Mouse (Mus musculus) limb, embryonic 13.5 days (tissue): ENCODE data around the gene Arhgap32. TPM values are rescaled to one million over a fixed set of nuclear protein-coding genes. Genes with fewer than 3 reads are reported as not detected.

Experiments used
- ATAC-seq: fragments of 200-750 bp; cut with Nextera tagmentation; 2 replicates; pipeline ENCODE4 v1.8.0; 2017; ENCODE audit warnings: low read depth, moderate number of reproducible peaks, moderate TSS enrichment; ENCODE audit not compliant: low FRiP score
- H3K27ac ChIP-seq: fragments of 300-500 bp; sonication (generic); 2 replicates; pipeline ENCODE4 v1.5.1; 2015; ENCODE audit warnings: inconsistent platforms, mild to moderate bottlenecking, moderate library complexity
- H3K27me3 ChIP-seq: fragments of 300-500 bp; sonication (generic); 2 replicates; pipeline ENCODE4 v1.6.1; 2015; ENCODE audit warnings: mild to moderate bottlenecking, inconsistent platforms
- H3K36me3 ChIP-seq: fragments of 300-500 bp; sonication (generic); 2 replicates; pipeline ENCODE4 v1.6.1; 2015; ENCODE audit warnings: inconsistent platforms, mild to moderate bottlenecking, moderate library complexity
- H3K4me1 ChIP-seq: fragments of 300-500 bp; sonication (generic); 2 replicates; pipeline ENCODE4 v1.6.1; 2015; ENCODE audit warnings: inconsistent platforms
- H3K4me2 ChIP-seq: fragments of 300-500 bp; sonication (generic); replicated peaks from 2 replicates; pipeline ENCODE4 v1.6.1; 2015; ENCODE audit warnings: inconsistent platforms, mild to moderate bottlenecking, moderate library complexity
- H3K4me3 ChIP-seq: fragments of 300-500 bp; sonication (generic); 2 replicates; pipeline ENCODE4 v1.5.1; 2015; ENCODE audit warnings: moderate library complexity, mild to moderate bottlenecking, inconsistent platforms
- H3K9ac ChIP-seq: fragments of 300-500 bp; sonication (generic); 2 replicates; pipeline ENCODE4 v1.6.1; 2015; ENCODE audit warnings: mild to moderate bottlenecking, inconsistent platforms
- H3K9me3 ChIP-seq: fragments of 300-500 bp; sonication (generic); 2 replicates; pipeline ENCODE4 v1.6.1; 2016; ENCODE audit warnings: inconsistent platforms
- WGBS: fragments of 180-500 bp; shearing (Covaris S2); methylation state at CpG from one replicate; pipeline ENCODE4 v1.1.7; 2015; 5-methylcytosine and 5-hydroxymethylcytosine counted together
- polyA plus RNA-seq: library from polyadenylated mRNA; unstranded; fragments of >200 nt; fragmentation: Nextera tagmentation; extraction: Ambion mirVana; gene quantifications from 2 replicates; pipeline ENCODE4 v1.2.1, GENCODE M21; 2015

The Arhgap32 gene
- polyA plus RNA-seq, 1 experiment from 2014 or later = 6.6 TPM

- 79% methylated on average over 5 of the region's 5 CpGs for WGBS
- Histone ChIP-seq H3K4me2 (no peak overlapping the region), H3K27ac (no peak overlapping the region), H3K4me3 (no peak overlapping the region), H3K9me3 (no peaks in the 10 kb centered on the region), H3K9ac (no peak overlapping the region), H3K27me3 (no peaks in the 10 kb centered on the region), H3K36me3 (no peaks in the 10 kb centered on the region), H3K4me1 (peaks cover 7% of the 10 kb centered on the region)
- ATAC-seq = no peak
Observed at GRCm38 (mm10) chr9:32139641-32140040, 23.7 kb downstream of the Arhgap32 start.

GRCm38 (mm10) chr9:32142834-32143233, 26.9 kb downstream of the Arhgap32 start:
- Histone ChIP-seq H3K27me3 (no peaks in the 10 kb centered on the region), H3K27ac (no peak overlapping the region), H3K36me3 (no peaks in the 10 kb centered on the region), H3K4me1 (peaks cover 15% of the 10 kb centered on the region), H3K4me3 (no peak overlapping the region), H3K9ac (no peak overlapping the region), H3K4me2 (no peak overlapping the region), H3K9me3 (no peaks in the 10 kb centered on the region)
- no peak for ATAC-seq
- WGBS = 36% methylated on average over 3 of the region's 3 CpGs

DNA sequence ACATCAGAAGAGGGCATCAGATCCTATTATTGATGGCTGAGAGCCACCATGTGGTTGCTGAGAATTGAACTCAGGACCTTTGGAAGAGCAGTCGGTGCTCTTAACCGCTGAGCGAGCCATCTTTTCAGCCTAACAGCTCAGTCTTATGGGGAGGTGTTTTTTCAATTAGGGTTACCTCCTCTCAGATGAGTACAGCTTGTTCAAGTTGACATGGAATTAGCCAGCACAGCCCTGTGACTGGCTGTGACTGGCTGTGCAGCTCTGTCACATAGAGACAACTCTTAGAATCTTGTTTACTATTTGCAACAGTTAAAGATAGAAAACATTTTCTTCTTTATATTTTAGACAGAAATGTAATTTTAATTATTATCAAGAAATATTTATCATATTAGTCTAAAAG, 27.5 kb downstream of the Arhgap32 start:
- 81% methylated on average over 3 of the region's 3 CpGs for WGBS
- no peak overlapping the region for H3K9ac ChIP-seq
- no peak overlapping the region for H3K4me2 ChIP-seq
- H3K27me3 ChIP-seq = no peaks in the 10 kb centered on the region
- no peak overlapping the region for H3K27ac ChIP-seq
- H3K4me3 ChIP-seq = no peak overlapping the region
- no peaks in the 10 kb centered on the region for H3K36me3 ChIP-seq
- ATAC-seq = no peak
- no peaks in the 10 kb centered on the region for H3K9me3 ChIP-seq
- peaks cover 15% of the 10 kb centered on the region for H3K4me1 ChIP-seq

DNA sequence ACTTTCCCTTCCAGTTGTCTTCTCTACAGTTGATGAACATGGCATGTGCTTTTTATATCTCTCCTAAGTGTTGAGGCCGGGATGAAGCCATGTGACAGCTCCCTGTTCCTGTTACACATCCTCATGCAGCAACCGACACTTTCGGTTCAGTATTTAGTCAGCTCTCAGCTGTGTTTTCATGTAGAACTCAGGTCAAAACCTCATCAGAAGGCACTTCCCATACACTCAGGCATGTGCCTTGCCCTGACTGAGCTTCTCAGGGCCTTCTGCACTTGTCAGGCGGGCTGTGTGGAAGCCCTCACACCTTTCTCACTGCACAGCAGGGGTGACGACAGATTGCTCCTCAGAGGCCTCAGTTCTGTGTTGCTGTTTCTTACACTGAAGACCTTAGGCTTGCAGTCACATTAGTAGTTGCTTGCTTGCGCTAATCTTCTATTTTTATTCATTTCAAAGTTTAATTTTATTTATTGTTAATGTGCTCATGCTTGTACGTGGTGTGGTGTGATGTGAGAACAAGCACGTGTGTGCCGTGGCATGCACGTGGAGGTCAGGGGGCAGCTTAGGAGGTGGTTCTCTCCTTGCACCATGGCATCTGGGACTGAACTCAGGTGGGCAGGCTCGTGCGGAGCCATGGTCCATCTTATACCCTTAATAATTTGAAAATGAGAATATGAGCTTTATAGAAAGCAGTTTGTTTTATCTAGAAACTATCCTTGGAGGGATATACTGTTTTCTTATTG, 30.5 kb downstream of the Arhgap32 start:
- Histone ChIP-seq H3K27me3 (no peaks in the 10 kb centered on the region), H3K4me1 (peaks cover 15% of the 10 kb centered on the region), H3K36me3 (no peaks in the 10 kb centered on the region), H3K9ac (no peak overlapping the region), H3K4me2 (no peak overlapping the region), H3K27ac (no peak overlapping the region), H3K4me3 (no peak overlapping the region), H3K9me3 (no peaks in the 10 kb centered on the region)
- WGBS = 58% methylated on average over 12 of the region's 12 CpGs
- no peak for ATAC-seq

DNA sequence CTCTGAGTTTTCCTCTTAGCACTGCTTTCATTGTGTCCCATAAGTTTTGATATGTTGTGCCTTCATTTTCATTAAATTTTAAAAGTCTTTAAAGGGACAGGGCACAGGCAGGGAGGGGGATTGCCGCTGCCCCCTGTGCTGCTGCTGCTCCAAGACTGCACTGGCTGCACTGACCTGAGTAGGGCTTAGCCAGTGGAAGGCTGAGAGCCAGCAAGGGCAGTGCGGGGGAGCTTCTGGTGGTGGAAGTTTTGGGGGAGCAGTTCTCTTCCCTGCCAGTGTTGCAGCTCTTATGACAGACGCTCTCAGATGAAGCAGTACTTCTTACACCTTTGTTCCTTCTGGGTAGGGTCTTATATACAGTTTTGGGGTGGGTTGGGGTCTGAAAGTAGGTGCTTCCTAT, 33.3 kb downstream of the Arhgap32 start:
- no peak overlapping the region for H3K4me3 ChIP-seq

GRCm38 (mm10) chr9:32149836-32150642, 34.1 kb downstream of the Arhgap32 start:
- Histone ChIP-seq H3K9me3 (no peaks in the 10 kb centered on the region), H3K4me3 (no peak overlapping the region), H3K4me1 (peaks cover 8% of the 10 kb centered on the region; the same call in 1 of the 2 replicates), H3K27me3 (no peaks in the 10 kb centered on the region), H3K4me2 (no peak overlapping the region), H3K9ac (no peak overlapping the region), H3K36me3 (no peaks in the 10 kb centered on the region), H3K27ac (no peak overlapping the region)
- 87% methylated on average over 11 of the region's 11 CpGs for WGBS
- ATAC-seq = no peak

More for the DNA sequence above, 33.3 kb downstream of the Arhgap32 start:
- H3K27ac ChIP-seq = no peak overlapping the region
- no peaks in the 10 kb centered on the region for H3K36me3 ChIP-seq
- H3K4me2 ChIP-seq = no peak overlapping the region
- H3K4me1 ChIP-seq = peaks cover 8% of the 10 kb centered on the region; the same call in 1 of the 2 replicates
- H3K9ac ChIP-seq = no peak overlapping the region
- WGBS = 81% methylated on average over 3 of the region's 3 CpGs
- no peaks in the 10 kb centered on the region for H3K9me3 ChIP-seq
- ATAC-seq = no peak
- H3K27me3 ChIP-seq = no peaks in the 10 kb centered on the region

DNA sequence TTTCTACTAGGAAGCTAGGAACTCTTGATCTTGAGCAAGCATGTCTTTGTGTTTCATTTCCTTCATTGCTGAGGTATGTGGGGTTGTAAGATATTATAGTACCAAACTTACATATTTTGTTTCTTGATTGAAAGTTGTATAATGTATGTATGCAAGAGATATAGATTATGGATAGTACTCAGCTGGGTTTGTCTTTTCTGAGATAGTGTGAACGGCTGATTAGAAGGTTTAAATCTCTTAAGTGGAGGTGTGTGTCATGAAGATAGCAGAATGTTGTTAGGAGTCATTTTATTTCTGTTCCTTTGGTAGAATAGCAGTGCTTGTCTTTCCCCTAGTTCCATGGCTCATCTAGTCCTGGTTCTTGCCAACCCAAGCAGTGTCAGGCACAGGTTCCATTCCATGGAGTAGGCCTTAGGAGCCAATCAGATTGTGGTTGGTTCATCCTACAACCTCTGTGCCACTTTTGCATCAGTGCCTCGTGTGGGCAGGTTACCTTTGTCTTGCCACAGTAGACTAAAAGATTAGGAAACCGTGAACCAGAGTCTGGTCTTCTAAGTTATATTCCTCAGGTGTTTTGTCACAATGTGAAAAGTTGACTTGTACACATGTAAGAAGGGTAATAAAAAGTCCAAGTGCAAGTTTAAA, 38.9 kb downstream of the Arhgap32 start:
- Histone ChIP-seq H3K9ac (no peak overlapping the region), H3K4me2 (no peak overlapping the region), H3K36me3 (no peaks in the 10 kb centered on the region), H3K4me1 (no peaks in the 10 kb centered on the region), H3K27ac (no peak overlapping the region), H3K4me3 (no peak overlapping the region), H3K9me3 (no peaks in the 10 kb centered on the region), H3K27me3 (no peaks in the 10 kb centered on the region)
- ATAC-seq = no peak
- 89% methylated on average over 3 of the region's 3 CpGs for WGBS

DNA sequence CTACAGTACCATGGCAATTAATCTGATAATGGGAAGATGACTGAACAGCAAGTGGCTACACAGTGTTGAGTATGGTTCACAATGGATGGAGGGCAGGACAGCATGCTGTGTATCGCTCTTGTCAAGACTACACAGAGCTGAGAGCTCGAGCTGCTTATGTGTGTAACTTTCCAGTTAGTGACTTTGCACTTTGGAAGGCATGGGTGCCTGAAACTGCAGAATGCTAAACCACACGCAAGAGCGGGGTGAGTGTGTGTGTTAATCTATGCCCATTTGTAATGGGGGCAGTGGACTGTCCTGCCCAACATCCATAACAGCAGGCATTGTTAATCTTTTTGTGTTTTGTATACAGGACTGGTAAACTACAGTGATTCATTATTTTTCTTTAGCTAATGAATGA, 40.8 kb downstream of the Arhgap32 start:
- Histone ChIP-seq H3K4me3 (no peak overlapping the region), H3K4me1 (no peaks in the 10 kb centered on the region), H3K9ac (no peak overlapping the region), H3K27me3 (no peaks in the 10 kb centered on the region), H3K9me3 (no peaks in the 10 kb centered on the region), H3K4me2 (no peak overlapping the region), H3K27ac (no peak overlapping the region), H3K36me3 (no peaks in the 10 kb centered on the region)
- ATAC-seq = no peak
- 91% methylated on average over 4 of the region's 4 CpGs for WGBS

DNA sequence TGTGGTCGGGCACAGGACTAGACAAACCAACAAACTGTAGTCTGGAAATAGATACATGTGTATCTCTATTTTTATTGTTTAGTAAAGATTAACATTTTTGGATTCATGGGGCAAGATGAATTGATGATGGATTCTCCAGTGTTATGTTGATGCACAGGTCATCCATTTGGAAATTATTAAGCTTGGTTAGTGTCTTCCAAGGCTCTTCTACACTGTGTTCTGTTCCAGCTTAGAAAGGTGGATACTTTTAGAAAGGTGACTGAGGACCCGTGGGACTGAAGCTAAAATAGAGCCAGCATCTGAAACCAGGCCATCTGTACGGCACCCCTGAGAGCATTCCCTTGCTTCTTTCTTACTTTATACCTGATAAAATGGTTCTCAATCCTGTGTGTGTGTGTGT, 41.3 kb downstream of the Arhgap32 start:
- Histone ChIP-seq H3K36me3 (no peaks in the 10 kb centered on the region), H3K27me3 (no peaks in the 10 kb centered on the region), H3K4me1 (no peaks in the 10 kb centered on the region), H3K27ac (no peak overlapping the region), H3K4me2 (no peak overlapping the region), H3K4me3 (no peak overlapping the region), H3K9me3 (no peaks in the 10 kb centered on the region), H3K9ac (no peak overlapping the region)
- ATAC-seq = no peak
- 64% methylated on average over 3 of the region's 3 CpGs for WGBS

DNA sequence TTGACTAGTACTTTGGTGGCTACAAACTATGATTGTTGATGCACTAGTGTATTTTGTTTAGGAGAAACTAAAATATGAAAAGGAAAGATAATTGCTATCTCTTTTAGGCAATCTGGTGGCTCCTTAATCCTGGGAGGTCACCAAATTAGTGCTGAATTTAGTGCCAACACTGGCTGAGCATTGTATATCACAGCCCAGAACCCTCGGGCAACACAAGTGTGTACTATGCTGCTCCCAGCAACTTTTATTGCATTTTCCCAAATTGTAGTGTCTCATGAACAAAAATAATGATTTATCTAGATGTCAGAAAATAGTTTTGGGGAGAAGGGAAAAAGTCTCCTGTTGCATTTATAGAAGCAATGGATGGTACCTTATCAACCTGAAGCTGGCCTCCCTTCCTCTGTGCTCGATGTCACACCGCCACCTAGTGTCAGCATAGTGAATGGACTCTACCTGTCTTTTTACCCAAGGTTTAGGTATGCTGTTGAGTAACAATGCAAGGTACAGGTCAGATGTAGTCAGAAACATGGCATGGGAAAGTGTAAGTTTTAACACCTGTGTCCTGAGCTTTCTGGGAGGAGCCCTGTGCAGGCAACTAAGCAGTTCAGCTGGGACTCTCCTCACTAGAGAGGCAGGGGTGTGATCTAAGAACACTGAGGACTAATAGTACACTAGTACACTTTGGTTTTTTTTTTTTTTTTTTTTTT, 43.1 kb downstream of the Arhgap32 start:
- WGBS = 23% methylated on average over 3 of the region's 3 CpGs
- no peaks in the 10 kb centered on the region for H3K9me3 ChIP-seq
- no peaks in the 10 kb centered on the region for H3K27me3 ChIP-seq
- no peak overlapping the region for H3K27ac ChIP-seq
- H3K4me2 ChIP-seq = no peak overlapping the region
- no peaks in the 10 kb centered on the region for H3K4me1 ChIP-seq
- no peak overlapping the region for H3K4me3 ChIP-seq
- no peak overlapping the region for H3K9ac ChIP-seq
- no peaks in the 10 kb centered on the region for H3K36me3 ChIP-seq
- peak; percentile 59; the same call in 1 of the 2 replicates for ATAC-seq

GRCm38 (mm10) chr9:32159724-32160123, 43.8 kb downstream of the Arhgap32 start:
- no peaks in the 10 kb centered on the region for H3K9me3 ChIP-seq
- H3K27ac ChIP-seq = no peak overlapping the region
- H3K9ac ChIP-seq = no peak overlapping the region
- H3K4me1 ChIP-seq = no peaks in the 10 kb centered on the region
- WGBS = 77% methylated on average over 3 of the region's 3 CpGs
- no peaks in the 10 kb centered on the region for H3K27me3 ChIP-seq
- H3K4me2 ChIP-seq = no peak overlapping the region
- no peak overlapping the region for H3K4me3 ChIP-seq
- H3K36me3 ChIP-seq = no peaks in the 10 kb centered on the region
- ATAC-seq = no peak

DNA sequence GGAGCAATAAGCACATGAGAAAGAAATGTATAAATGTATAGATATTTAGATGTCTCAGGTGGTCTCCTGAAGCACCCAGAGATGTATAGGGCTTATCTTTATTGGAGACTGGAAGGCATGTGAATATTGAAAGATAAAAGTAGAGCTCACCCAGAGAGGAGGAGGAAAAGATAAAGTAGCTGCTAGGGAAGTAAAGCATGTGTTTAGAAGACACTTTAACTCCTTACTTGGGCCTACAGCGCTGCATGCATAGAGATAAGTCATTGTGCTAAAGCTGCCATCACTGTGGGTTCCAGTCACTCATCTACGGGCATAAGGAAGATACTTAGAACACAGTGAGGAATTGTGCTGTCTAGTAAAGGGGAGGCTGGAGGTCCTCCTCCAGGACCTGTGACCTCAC, 46.9 kb downstream of the Arhgap32 start:
- Histone ChIP-seq H3K9ac (no peak overlapping the region), H3K4me1 (no peaks in the 10 kb centered on the region), H3K27ac (no peak overlapping the region), H3K4me3 (no peak overlapping the region), H3K9me3 (no peaks in the 10 kb centered on the region), H3K36me3 (no peaks in the 10 kb centered on the region; the same call in 1 of the 2 replicates), H3K27me3 (no peaks in the 10 kb centered on the region), H3K4me2 (no peak overlapping the region)
- 85% methylated on average over 2 of the region's 2 CpGs for WGBS
- ATAC-seq = no peak
